Mouse (Mus musculus) kidney, embryonic 14.5 days (tissue): ENCODE measurements around the gene Tnni2. TPM values are rescaled to one million over a fixed set of nuclear protein-coding genes. Genes with fewer than 3 reads are reported as not detected.
A peak's percentile ranks its signal among the peaks of the same experiment; 100 is the strongest.

Experiments used
- ATAC-seq: fragments of 200-750 bp; cut with Nextera tagmentation; 2 replicates; pipeline ENCODE4 v1.8.0; 2017; ENCODE audit warnings: moderate number of reproducible peaks, mild to moderate bottlenecking, moderate TSS enrichment, moderate library complexity; ENCODE audit not compliant: low FRiP score, low TSS enrichment
- H3K27ac ChIP-seq: fragments of 300-500 bp; sonication (generic); 2 replicates; pipeline ENCODE4 v1.5.1; 2014; ENCODE audit warnings: low read depth, mild to moderate bottlenecking, low read length, moderate library complexity, mixed read lengths
- H3K27me3 ChIP-seq: fragments of 300-500 bp; sonication (generic); 2 replicates; pipeline ENCODE4 v1.6.1; 2014; ENCODE audit warnings: mild to moderate bottlenecking, low read length; ENCODE audit not compliant: control insufficient read depth, insufficient read depth
- H3K36me3 ChIP-seq: fragments of 300-500 bp; sonication (generic); 2 replicates; pipeline ENCODE4 v1.6.1; 2014; ENCODE audit warnings: low read length, mixed read lengths; ENCODE audit not compliant: control insufficient read depth, insufficient read depth
- H3K4me1 ChIP-seq: fragments of 300-500 bp; sonication (generic); 2 replicates; pipeline ENCODE4 v1.6.1; 2014; ENCODE audit warnings: low read length, mixed read lengths; ENCODE audit not compliant: control insufficient read depth, insufficient read depth
- H3K4me2 ChIP-seq: fragments of 300-500 bp; sonication (generic); replicated peaks from 2 replicates; pipeline ENCODE4 v1.6.1; 2014; ENCODE audit warnings: low read depth, mild to moderate bottlenecking, low read length
- H3K4me3 ChIP-seq: fragments of 300-500 bp; sonication (generic); 2 replicates; pipeline ENCODE4 v1.5.1; 2014; ENCODE audit warnings: mild to moderate bottlenecking, low read length
- H3K9ac ChIP-seq: fragments of 300-500 bp; sonication (generic); 2 replicates; pipeline ENCODE4 v1.6.1; 2014; ENCODE audit warnings: low read depth, mild to moderate bottlenecking, low read length, moderate library complexity
- H3K9me3 ChIP-seq: fragments of 300-500 bp; sonication (generic); 2 replicates; pipeline ENCODE4 v1.6.1; 2016; ENCODE audit warnings: low read length; ENCODE audit not compliant: control insufficient read depth
- WGBS: fragments of 180-500 bp; shearing (Covaris S2); extraction: QIAGEN DNeasy Blood & Tissue Kit; methylation state at CpG from one replicate; pipeline ENCODE4 v1.1.7; 2014; 5-methylcytosine and 5-hydroxymethylcytosine counted together
- polyA plus RNA-seq: library from polyadenylated mRNA; unstranded; fragments of >200 nt; fragmentation: Nextera tagmentation; extraction: Ambion mirVana; gene quantifications from 2 replicates; pipeline ENCODE4 v1.2.1, GENCODE M21; 2014

Gene Tnni2
- polyA plus RNA-seq, 1 experiment from 2014 or later = 3.1 TPM

- Histone ChIP-seq H3K4me1 (peaks cover 22% of the 10 kb centered on the region), H3K4me3 (no peak within 1 kb of the TSS), H3K9me3 (no peaks in the 10 kb centered on the region), H3K36me3 (no peaks in the 10 kb centered on the region), H3K9ac (no peak within 1 kb of the TSS; the same call in 1 of the 2 replicates), H3K4me2 (no peak within 1 kb of the TSS), H3K27me3 (no peaks in the 10 kb centered on the region), H3K27ac (peak within 1 kb of the TSS; percentile 7; the same call in 1 of the 2 replicates)
- WGBS = 80% methylated on average over 10 of the region's 10 CpGs
- no peak; the same call in 1 of the 2 replicates for ATAC-seq
These were observed 7.3 kb upstream of the Tnni2 start, which contains the start of gene Syt8 for GRCm38 (mm10) chr7:142434137-142434865. TSS of gene Syt8 (plus strand) at chr7:142434850.

GRCm38 (mm10) chr7:142435524-142435923 is 6.1 kb upstream of the Tnni2 start:
- ATAC-seq = peak; percentile 16; the same call in 1 of the 2 replicates
- 19% methylated on average over 4 of the region's 4 CpGs for WGBS
- Histone ChIP-seq H3K4me1 (peaks cover 18% of the 10 kb centered on the region), H3K27ac (no peak overlapping the region), H3K36me3 (no peaks in the 10 kb centered on the region), H3K4me3 (no peak overlapping the region), H3K9ac (no peak overlapping the region), H3K4me2 (no peak overlapping the region), H3K9me3 (no peaks in the 10 kb centered on the region), H3K27me3 (no peaks in the 10 kb centered on the region)

- no peak for ATAC-seq
- no peaks in the 10 kb centered on the region for H3K9me3 ChIP-seq
- no peak overlapping the region for H3K4me2 ChIP-seq
- H3K36me3 ChIP-seq = no peaks in the 10 kb centered on the region
- H3K4me3 ChIP-seq = no peak overlapping the region
- 87% methylated on average over 5 of the region's 5 CpGs for WGBS
- peaks cover 28% of the 10 kb centered on the region for H3K4me1 ChIP-seq
- H3K27ac ChIP-seq = no peak overlapping the region
- H3K9ac ChIP-seq = no peak overlapping the region
- H3K27me3 ChIP-seq = no peaks in the 10 kb centered on the region
These were observed 4.3 kb upstream of the Tnni2 start for GRCm38 (mm10) chr7:142437324-142437723.

- no peaks in the 10 kb centered on the region for H3K9me3 ChIP-seq
- 90% methylated on average over 14 of the region's 14 CpGs for WGBS
These were observed 1.6 kb upstream of the Tnni2 start for GRCm38 (mm10) chr7:142439966-142440365.

GRCm38 (mm10) chr7:142440657-142441114 is 922 bp upstream of the Tnni2 start:
- Histone ChIP-seq H3K27ac (peak overlapping the region; percentile 42; the same call in 1 of the 2 replicates), H3K36me3 (no peaks in the 10 kb centered on the region), H3K4me1 (peaks cover 21% of the 10 kb centered on the region), H3K4me3 (no peak overlapping the region), H3K9me3 (no peaks in the 10 kb centered on the region), H3K9ac (peak overlapping the region; percentile 42; the same call in 1 of the 2 replicates), H3K4me2 (no peak overlapping the region), H3K27me3 (no peaks in the 10 kb centered on the region)
- 48% methylated on average over 5 of the region's 5 CpGs for WGBS
- peak; percentile 86 for ATAC-seq

More at GRCm38 (mm10) chr7:142439966-142440365, 1.6 kb upstream of the Tnni2 start:
- Histone ChIP-seq H3K27ac (no peak overlapping the region), H3K4me2 (no peak overlapping the region), H3K4me1 (peaks cover 25% of the 10 kb centered on the region), H3K4me3 (no peak overlapping the region), H3K9ac (no peak overlapping the region), H3K27me3 (no peaks in the 10 kb centered on the region), H3K36me3 (no peaks in the 10 kb centered on the region)
- ATAC-seq = no peak

GRCm38 (mm10) chr7:142442081-142442907 is 686 bp downstream of the Tnni2 start:
- Histone ChIP-seq H3K27me3 (no peaks in the 10 kb centered on the region), H3K27ac (0 out of 2 replicates have a peak overlapping the region, but pooled peaks have one; percentile 11), H3K4me2 (no peak overlapping the region), H3K4me3 (no peak overlapping the region), H3K9me3 (no peaks in the 10 kb centered on the region), H3K36me3 (no peaks in the 10 kb centered on the region), H3K9ac (peak overlapping the region; percentile 18; the same call in 1 of the 2 replicates), H3K4me1 (peaks cover 21% of the 10 kb centered on the region)
- WGBS = 67% methylated on average over 9 of the region's 9 CpGs
- no peak for ATAC-seq

GRCm38 (mm10) chr7:142442908-142443420 is 1.4 kb downstream of the Tnni2 start:
- Histone ChIP-seq H3K27ac (no peak overlapping the region), H3K9ac (no peak overlapping the region), H3K9me3 (no peaks in the 10 kb centered on the region), H3K36me3 (no peaks in the 10 kb centered on the region), H3K4me2 (no peak overlapping the region), H3K27me3 (no peaks in the 10 kb centered on the region), H3K4me1 (peaks cover 21% of the 10 kb centered on the region), H3K4me3 (no peak overlapping the region)
- WGBS = 92% methylated on average over 7 of the region's 7 CpGs
- ATAC-seq = no peak

- no peaks in the 10 kb centered on the region for H3K27me3 ChIP-seq
- H3K4me1 ChIP-seq = peaks cover 21% of the 10 kb centered on the region
- WGBS = 79% methylated on average over 5 of the region's 5 CpGs
- no peak for ATAC-seq
- H3K9ac ChIP-seq = no peak overlapping the region
- no peak overlapping the region for H3K27ac ChIP-seq
- H3K9me3 ChIP-seq = no peaks in the 10 kb centered on the region
- no peaks in the 10 kb centered on the region for H3K36me3 ChIP-seq
- no peak overlapping the region for H3K4me2 ChIP-seq
- H3K4me3 ChIP-seq = no peak overlapping the region
These were observed 1.9 kb downstream of the Tnni2 start for GRCm38 (mm10) chr7:142443474-142443873.
